Mouse (Mus musculus) c-Kit-positive CD71-positive TER-119-negative erythroid progenitor cells, embryonic 14.5 days (primary cell): ENCODE results near the gene Myo1d.
A peak's percentile ranks its signal among the peaks of the same experiment; 100 is the strongest.

Experiments
- DNase-seq: peaks from one replicate; pipeline ENCODE4 v3.0.0-alpha.2; 2013; ENCODE audit warnings: low read depth

Myo1d gene

DNA sequence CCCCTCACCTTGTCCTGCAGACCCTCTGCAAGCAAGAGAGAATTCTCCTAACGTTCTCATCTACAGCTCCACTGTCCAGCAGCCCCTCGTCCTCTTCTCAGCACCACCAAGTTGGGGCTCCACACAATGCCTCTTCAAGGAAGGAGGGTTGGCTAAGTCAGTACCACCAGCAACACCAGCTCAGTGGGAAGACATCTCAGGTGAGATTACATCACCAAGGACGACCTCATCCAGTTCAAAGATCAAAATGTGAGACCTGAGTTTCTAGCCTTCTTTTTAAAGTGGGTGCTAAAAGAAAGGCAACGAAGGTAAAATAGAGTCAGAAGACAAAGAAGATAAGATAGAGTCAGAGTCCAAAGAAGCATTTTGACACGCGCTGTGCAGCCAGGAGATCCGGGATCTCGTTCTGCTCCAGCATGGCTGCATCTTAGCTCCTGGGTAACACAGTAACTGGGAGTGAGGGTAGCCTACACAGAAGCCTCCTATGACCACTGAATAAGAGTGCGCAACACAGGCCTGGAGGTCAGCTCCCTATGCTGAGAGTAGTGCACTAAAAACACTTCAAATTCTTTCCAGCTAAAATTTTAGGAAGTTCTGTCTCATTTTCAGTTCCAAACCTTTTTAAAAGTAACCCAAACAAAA lies 56.3 kb downstream of the Myo1d start:
- no peak for DNase-seq

DNA sequence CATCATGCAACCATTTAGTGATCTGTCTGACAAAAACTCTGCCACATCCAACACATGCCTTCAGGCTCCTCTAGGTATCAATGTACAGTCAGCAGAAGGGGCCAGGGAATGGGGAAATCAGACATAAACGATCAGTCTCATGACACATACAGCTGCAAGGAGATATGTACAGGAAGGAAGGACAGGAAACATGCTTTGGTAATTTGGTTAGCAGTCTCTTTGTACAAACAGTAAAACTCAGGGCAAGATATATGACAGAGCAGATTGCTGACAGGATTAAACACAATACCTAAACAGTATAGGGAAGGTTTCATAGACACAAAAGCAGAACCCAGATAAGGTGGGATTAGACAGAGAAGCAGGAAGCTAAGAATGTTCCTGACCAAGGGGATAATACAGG lies 60.8 kb downstream of the Myo1d start:
- DNase-seq = no peak

DNA sequence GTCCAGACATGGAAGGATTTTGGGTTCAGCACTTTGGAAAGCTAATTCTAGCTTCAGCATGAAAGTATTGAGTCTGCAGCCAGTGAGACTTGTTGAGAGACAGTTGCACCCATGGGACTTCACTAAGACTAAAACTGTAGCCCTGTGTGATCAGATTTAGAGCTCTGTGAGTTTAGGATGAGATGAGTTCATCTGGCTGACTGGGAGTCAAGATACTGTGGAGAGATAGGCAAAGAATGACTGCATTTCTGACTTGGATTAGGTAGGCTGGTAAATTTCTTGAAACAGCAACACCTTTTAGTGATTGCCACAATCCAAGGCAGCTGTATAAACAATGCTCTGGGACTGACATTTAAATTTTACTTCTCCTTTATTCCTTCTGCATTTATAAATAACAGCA lies 61.8 kb downstream of the Myo1d start:
- no peak for DNase-seq

DNA sequence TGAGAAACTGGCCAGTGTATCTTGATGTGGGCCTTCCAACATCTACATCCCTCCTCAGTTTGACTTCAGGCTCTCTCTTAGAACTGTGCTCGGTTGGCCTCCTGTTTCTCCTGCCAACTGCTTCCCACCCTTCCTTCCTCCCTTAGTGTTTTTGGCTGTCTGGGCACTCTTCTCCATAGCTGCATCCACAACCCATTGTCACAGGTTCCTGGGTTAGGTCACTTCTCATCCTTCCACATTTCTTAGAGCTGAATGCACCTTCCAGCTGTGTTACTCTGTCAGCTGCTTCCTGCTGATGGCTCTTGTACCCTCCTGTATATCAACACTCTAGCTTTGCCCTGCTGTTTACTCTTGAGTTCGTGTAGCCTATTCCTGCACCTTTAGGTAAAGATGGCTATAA lies 64.7 kb downstream of the Myo1d start:
- DNase-seq = no peak

DNA sequence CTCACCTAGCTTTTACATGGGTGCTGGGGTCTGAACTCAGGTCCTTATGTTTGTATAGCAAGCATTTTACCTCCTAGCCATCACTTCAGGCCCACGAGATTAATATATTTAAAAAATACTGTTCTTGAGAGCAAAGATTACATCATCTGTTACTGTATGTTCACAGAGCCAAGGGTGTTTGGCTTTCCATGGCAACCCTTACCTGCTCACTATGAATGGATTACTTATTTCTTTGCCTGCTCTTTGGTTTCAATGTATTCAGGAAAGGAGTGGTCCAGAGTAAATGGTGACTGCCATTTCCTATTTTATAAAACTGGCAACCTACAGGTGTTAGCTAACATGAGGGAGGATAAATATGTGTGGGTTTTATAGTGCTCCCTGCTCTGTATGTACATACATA lies 66.1 kb downstream of the Myo1d start:
- DNase-seq = no peak

DNA sequence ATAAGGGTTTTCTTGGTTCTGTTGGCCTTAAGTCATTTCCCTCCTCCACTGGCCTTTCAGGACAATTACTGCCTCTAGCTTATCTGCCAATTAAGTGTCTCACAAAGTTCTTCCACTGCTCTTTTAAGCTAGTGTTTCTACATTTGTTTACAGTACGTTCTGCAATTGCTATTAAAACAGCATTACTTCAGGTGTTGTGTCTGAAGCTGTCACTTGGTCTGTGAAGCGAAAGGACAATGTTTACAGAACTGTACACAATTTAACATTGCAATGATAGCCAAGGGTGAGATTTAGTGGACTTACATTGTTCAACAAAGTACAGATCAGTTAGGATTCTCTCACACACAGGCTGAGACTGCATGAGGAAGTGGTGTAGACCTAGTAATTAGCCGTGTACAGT lies 67.6 kb downstream of the Myo1d start:
- DNase-seq = no peak

DNA sequence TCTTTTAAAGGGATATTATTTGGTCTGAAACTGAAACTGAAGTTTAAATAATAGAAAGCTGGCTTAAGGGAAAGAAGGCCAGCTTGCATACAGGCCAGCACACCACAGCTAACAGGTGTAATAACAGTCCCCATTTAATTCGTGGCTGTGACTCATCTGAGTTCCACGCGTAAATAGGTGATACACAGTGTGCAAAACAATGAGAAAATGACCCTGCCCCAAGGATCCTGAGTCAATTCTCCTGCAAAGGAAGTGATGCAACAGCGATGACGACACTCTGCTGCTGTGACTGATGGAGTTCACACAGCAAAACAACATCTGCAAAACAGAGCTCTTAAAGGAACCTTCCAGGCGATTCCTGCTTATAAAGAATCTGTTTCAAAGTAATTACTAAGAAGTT lies 68.5 kb downstream of the Myo1d start:
- DNase-seq = no peak

DNA sequence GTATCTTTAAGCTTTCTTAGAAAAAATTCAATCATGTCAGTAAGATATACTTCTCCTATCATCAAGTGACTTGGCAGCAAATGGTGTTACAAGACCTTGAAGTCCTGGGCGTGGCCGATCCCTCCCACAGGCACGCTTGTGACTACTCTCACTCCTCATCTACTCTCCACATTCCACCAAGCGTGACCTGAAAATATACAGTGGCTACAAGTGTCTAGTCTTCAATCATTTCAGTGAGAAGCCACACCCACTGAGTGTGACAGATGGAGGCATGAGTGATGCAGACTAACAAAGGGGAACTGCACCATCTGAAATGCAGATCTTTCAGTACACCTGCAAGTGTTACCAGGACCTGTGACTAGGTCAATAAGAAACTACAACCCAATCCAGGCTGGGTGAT lies 79.2 kb downstream of the Myo1d start:
- no peak for DNase-seq

DNA sequence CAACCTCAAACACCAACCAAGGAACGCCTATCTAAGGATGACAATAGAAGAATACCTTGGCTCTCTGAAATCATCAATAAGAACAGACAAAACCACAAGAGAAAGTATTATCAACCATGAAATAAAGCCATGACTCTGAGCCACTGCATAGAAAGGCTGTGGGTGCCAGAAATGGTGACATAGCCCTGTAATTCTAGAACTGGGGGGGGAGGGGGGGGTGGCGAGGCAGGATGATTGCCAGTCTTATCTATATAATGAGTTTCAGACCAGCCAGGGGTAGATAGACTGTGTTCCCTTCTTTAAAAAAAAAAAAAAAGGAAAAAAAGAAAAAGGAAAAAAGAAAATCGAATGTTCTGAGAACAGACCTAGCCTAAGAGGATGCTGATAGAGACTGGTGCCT lies 81.1 kb downstream of the Myo1d start:
- DNase-seq = no peak

DNA sequence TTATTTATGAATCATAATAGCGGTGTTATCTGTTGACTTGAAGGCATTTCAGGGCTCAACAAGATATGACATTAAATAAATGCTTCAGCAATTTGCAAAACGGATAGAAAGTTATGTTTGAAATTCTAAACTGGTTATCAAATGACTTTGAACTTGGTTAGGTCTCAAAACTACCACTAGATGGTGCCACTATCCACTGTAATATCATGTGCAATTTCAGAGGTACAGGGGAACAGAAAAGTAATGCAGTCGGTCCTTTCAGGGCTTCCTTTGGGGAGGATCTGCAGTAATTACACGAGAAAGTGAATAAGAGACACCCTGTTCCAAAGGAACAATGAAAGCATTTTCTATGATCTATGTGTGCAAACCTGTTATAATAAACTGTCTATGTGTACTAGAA lies 83.5 kb downstream of the Myo1d start:
- DNase-seq = peak; percentile 40

DNA sequence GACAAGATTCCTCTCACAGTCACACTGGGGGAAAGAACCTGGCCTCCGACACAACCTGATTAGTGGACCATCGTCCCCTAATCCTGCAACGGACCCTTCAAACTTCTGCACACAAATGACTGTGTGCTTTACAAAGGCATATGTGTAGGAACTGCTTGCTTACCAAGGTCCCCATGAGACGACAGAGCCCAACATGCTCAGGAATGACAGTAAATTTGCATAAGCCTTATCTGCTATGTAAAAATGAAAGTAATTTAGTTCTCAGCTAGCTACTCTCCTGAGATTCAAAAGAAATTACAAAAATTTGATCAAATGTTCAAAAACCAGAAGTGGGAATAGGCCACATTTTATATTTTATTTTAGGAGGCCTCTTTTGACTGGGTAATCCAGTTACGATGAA lies 95.2 kb downstream of the Myo1d start:
- no peak for DNase-seq

DNA sequence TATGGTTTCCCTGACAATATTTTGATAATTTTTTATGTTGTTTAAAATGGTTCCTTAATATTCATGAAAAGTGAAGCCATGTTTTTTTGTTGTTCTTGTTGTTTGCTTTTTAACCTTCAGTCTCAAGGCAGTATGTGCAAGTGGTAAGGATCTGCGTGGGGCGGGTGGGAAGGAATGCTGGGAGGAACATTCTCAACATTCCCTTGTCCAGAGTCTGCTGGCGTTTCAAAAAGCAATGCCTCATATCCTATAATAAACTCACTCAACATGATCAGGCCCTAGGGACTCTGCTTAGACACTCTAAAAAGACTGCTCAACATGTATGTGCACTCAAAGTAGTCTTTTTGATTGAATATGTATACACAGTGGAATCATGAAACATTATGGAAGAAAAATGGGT lies 97.1 kb downstream of the Myo1d start:
- DNase-seq = no peak

DNA sequence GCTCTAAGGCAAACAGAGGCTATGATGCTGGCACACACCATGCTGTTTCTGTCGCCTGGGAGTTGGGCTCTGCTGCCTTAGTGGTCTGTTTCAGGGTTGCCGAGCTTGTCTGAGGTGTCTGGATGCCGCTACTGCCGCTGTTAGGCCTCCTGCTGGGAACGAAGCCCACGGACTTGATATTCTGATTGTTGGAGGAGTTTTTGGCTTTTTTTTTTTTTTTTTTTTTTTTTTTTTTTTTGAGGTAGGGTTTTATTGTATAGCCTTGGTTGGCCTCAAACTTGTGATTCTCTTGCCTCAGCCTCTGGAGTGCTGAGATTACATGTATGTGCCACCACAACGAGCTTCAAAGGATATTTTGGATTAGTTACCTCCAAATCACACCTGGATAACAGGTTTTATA lies 106.8 kb downstream of the Myo1d start:
- no peak for DNase-seq

DNA sequence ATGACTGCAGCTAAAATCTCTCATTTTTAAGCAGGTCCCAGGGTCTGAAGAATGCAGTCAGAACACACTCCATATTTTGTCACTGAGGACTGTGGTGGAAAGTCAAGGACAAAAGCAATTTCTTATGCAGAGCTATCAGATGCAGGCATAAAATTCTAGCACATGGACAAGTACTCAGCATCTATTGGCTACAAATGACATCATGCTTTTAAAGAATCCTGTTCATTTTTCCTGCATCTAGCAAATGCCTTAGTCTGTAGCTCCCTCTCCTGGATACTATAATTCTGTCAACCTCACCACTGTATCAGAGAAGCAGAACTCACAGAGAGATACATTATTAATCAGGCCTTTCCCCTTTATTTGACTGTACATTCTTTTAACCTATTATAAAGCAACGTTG lies 109.4 kb downstream of the Myo1d start:
- no peak for DNase-seq

DNA sequence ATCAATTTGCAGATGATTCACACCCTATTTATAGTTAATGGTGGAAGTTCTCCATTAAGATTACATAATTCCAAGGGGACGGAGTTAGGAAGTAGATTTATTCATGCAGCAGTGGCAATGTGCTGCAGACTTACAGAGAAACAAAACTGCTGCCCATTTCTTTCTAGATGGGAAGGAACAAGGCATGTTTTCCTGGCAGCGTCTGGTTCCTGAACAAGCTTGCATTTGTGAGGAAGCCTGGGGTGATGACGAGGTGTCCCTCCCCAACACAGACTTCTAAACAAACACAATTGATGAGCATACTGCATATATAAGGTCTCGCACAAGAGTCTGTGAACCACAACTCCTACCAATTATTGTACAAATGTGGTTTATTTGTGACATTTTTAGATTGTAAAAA lies 109.9 kb downstream of the Myo1d start:
- no peak for DNase-seq

DNA sequence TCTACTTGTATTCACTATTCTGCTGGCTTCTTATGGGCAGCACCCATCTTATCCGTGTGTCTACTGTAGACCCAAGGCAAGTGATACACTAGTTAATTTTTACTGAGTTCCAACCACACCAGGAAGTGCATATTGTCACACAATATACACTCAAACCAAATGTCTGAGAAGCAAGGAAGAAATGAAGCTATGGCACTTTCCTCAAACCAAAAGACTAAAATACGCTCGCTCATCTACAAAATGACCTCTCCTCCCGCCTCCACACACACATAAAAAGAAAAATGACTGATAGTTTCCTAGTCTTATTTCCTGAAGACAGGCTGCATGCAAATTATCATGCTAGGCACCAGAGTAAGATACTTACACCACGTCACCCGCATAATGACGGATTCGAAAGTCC lies 113.6 kb downstream of the Myo1d start:
- DNase-seq = no peak

DNA sequence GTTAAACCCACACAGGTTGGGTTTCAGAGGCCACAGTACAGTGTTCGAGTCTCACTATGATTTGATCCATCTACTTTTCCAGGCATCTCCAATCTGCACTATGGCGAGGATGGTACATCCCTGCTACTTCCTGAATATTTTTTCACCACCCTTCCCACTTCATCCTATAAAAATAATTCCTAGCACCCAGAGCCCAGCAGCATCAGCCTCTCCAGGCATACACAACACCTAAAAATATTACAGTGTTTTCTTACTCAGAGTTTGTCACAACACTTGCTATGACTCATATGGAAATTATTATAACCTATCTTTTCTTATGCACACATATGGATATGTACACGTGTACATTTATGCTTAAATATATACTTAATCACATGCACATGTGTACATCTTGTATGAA lies 115.6 kb downstream of the Myo1d start:
- no peak for DNase-seq

DNA sequence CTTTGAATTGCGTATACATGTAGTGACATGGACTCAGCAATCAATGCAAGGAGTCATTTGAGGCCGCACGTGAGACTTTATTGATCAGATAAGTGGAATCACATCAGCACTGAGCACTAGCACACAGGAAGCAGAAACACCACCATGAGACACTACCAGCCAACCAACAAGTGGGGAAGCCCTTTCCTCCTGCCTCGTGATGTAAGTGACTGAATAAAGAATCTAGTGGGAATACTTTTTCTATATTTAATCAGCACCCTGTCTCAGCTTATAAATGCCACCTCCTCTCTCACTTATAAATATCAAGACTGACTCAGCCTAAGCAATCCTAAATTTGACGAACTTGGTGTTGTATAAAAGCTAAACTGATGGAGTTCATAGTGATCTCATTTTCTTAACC lies 134.7 kb downstream of the Myo1d start:
- no peak for DNase-seq

DNA sequence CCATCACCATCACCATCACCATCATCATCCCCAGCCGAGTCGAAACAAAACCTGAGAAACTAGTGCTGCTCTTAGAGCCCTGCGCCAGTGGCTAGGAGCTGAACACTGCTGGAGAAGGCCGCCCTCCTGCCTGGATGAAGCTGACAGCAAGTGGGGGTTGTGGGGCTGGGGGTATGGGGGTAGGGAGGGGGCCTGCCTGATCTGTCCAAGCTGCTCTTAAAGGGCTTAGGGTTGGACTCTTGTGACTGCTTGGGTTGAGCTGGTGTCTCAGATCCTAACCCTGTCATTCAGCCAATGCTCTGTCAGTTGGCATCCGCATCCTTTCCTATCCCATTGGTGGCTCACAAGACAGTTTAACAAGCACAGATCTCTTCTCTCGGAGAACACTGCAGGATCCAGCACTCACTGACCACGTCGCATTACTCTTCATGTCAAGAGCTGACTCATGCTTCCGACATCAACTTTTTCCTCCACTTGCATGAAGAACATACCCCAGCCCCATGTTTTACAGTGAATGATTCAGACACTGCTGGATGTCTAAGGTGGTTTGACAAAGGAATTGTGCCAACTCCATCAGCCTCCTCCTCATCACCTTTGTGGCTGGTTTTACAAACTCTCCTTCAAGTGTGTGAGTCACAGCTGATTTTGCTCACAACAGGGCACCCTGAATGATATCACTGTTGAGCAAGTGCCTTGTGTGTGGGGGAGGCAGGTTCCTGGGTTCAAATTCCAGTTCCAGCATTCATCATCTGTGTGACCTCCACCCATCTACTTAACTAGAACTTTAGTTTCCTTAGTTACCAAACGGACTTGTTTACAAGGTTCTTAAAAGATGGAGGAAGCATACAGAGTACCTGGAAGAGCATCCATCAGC lies 150.6 kb downstream of the Myo1d start:
- no peak for DNase-seq

DNA sequence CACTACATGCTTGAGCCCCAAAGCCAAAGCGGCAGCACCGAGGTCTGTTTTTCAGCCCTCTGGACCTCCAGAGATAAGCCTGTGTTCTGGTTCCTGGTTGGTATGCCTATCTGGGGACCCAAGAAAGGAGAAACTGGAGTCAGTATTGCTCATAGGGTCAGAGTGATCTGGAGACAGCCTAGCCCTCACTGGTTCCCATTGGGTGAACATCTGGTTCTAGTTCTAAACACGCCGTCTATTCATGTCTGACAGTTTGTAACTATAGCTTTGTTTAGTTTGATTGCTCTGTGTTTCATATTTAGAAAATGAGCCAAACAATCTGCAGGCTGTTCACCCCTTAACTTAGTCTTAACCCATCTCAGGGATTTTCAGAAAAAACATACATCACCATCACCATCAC lies 151.2 kb downstream of the Myo1d start:
- no peak for DNase-seq

DNA sequence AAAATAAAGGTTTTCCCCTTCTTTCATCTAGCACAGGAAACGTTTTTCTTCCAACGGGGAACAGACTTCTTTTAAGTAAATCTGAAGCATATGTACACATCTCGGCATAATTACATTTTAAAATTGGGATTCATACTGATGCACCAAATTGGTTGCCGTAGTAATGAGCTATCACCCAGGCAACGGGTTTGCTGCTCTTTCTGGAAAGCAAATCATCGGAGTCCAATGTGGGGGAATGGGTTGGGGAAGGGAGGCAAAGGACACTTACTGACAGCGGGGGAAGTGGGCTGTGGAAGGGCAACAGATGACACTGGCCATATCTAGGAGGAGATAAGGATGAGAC lies 156.8 kb downstream of the Myo1d start:
- no peak for DNase-seq

DNA sequence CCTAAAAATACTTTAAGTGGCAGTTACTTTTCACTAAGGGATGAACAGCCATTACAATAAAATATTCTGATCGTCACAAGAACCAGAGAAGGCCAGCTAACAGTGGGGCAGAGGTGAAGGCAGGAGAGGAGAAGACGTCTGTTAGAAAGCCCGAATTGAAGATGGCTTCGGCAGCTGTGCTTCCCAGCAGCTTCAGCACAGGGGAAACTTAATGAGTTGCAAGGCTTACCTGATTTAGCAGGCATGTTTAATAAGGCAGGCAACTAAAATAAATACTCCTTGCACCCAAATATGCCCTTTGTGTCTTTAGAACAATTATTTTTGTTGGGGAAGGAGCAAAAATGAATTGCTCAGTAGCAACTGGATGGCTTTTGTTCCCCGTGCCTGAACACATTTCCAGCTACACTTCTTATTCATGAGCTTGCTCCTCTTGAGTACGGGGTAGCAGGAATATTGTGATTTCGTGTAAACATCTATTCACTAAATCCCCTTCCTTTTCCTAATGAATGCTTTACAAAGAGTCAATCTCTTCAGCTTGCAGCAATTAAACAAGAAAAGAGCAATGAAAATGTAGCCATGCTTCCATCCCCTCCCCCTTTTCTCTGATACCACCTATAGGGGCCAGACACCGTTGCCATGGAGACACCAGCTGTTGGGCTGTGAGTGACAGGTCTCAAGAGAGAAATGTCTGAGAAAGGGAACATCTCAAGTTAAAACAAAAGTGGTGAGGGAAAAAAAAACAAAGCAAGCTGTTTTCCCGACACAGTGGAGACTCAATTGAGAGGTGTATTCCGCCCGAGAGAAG lies 157.4 kb downstream of the Myo1d start:
- no peak for DNase-seq
